Mouse (Mus musculus) splenic B cell, adult 2 months (primary cell): ENCODE data around the gene Acot9.

Source experiments
- DNase-seq: peaks from one replicate; pipeline ENCODE4 v3.0.0-alpha.2; 2011; ENCODE audit warnings: low read depth, low spot score
- H3K27me3 ChIP-seq: 2 replicates; pipeline ENCODE4 v1.6.1; 2012; ENCODE audit warnings: mild to moderate bottlenecking, low read length, moderate library complexity, mixed read lengths; ENCODE audit not compliant: control insufficient read depth, poor library complexity, insufficient read depth, severe bottlenecking
- H3K36me3 ChIP-seq: 2 replicates; pipeline ENCODE4 v1.6.1; 2012; ENCODE audit warnings: mild to moderate bottlenecking, low read length, moderate library complexity, mixed read lengths; ENCODE audit not compliant: control insufficient read depth, poor library complexity, insufficient read depth, severe bottlenecking

Acot9 gene

DNA sequence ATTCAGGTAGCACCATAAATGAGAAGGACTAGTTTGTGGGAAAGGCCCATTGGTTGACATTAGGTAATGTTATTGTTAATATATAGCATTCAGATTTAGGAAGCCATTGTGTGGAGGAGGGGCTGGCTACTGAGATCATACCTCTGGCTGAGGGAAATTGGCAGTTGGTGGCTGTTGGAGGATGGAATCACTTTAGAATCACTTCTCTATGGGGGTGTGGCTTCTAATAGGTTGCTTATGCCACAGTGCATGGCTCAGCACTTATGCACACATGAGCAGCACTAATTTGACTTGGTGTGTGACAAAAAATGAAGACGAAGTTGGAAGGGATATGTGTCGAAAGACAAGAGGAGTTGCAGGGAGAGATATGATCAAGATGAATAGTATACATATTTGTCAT lies 84.0 kb downstream of the Acot9 start:
- no peak for DNase-seq
- Histone ChIP-seq H3K36me3 (no peaks in the 10 kb centered on the region), H3K27me3 (no peaks in the 10 kb centered on the region)
